Mouse (Mus musculus) ovary, adult 10 weeks (tissue): ENCODE results near the gene Slfn4. TPM values are rescaled to one million over a fixed set of nuclear protein-coding genes. Genes with fewer than 3 reads are reported as not detected.

ENCODE experiments used
- polyA plus RNA-seq: library from polyadenylated mRNA; stranded (reverse); fragments of 350-450 nt; fragmentation: Illumina TruSeq; extraction: RNeasy Lipid Tissue Mini Kit (QIAGEN cat#74804); gene quantifications from one replicate; pipeline ENCODE4 v1.2.3, GENCODE M21; 2014

The Slfn4 gene
- polyA plus RNA-seq: 3.0 TPM

GRCm38 (mm10) chr11:83174948-83175539, at the start of gene Slfn4:
Slfn4 (plus strand) TSS chr11:83175186.

DNA sequence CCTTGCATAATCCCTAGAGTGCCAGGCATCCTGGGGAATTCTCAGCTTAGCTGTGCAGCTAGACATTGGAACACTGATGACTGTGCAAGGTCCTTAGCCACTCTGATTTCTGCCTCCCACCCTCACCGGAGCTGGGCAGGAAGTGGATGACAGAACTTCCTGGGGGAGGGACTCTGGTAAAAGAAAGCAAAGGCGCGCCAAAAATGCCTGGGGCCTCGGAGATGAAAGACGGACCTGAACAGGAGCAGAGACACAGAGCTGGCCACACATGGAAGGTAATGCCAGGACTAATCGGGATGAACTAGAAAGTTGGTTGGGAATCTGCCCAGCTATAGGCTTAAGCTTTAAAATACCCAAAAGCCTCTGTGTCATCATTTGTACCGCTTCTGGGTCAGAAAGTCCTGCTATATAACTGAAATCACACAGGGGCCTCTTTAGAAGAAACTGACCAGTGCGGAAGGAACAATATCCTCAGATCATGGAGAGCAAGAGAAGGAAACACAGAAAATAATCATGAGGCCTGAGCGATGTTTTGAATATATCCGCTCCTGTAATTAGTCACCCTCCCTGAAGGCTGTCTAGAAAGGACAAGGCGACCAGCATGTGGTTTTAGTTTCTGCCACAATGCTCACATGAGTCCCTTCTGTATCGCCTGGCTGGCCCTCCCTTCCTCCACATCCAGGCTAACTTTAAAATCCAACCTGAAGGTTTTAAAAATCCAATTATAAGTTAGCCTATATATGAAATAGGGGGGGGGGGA, 16.3 kb downstream of the Slfn4 start, which contains the start of gene Slfn3:
TSS of gene Slfn3 (plus strand) at position 197 of the 760 bp plus-strand sequence.

Other genes with a start within 250 kb of the Slfn4 start
- gene Slfn5, start 223.8 kb upstream of the Slfn4 start, polyA plus RNA-seq: 20.1 TPM
- 39.7 TPM for gene Slfn9, start 183.4 kb upstream of the Slfn4 start, polyA plus RNA-seq
- 9.2 TPM for gene Slfn8, start 154.4 kb upstream of the Slfn4 start, polyA plus RNA-seq
- 8.7 TPM for gene Slfn2, start 110.1 kb upstream of the Slfn4 start, polyA plus RNA-seq
- gene Slfn1, start 58.3 kb upstream of the Slfn4 start, polyA plus RNA-seq: 0.40 TPM
- gene Slfn3, start 16.1 kb downstream of the Slfn4 start, polyA plus RNA-seq: 12.8 TPM
- gene Slfn14, start 111.5 kb downstream of the Slfn4 start, polyA plus RNA-seq: 10.0 TPM
- 69.3 TPM for gene Ap2b1, start 123.8 kb downstream of the Slfn4 start, polyA plus RNA-seq
- gene Pex12, start 127.4 kb downstream of the Slfn4 start, polyA plus RNA-seq: 34.3 TPM
- gene Rasl10b, start 234.0 kb downstream of the Slfn4 start, polyA plus RNA-seq: not detected